Mouse (Mus musculus): Measurements from ENCODE around the gene Palm3. TPM values are rescaled to one million over a fixed set of nuclear protein-coding genes. Genes with fewer than 3 reads are reported as not detected.

Palm3 gene
- polyA plus RNA-seq, 1 experiment from 2014 or later: 6.5 TPM

- no peaks in the 10 kb centered on the region for H3K36me3 ChIP-seq (ENCODE audit: control insufficient read depth, insufficient read depth, low read length)
- H3K9me3 ChIP-seq (ENCODE audit: control insufficient read depth, low read length): no peaks in the 10 kb centered on the region
- ATAC-seq (ENCODE audit: low read depth): peak; percentile 97
- WGBS: under 1% methylated on average over 51 of the region's 51 CpGs
- no peaks in the 10 kb centered on the region for H3K27me3 ChIP-seq (ENCODE audit: control insufficient read depth, insufficient read depth, low read depth, low read length)
- H3K4me3 ChIP-seq (ENCODE audit: low read length): peak within 1 kb of the TSS; percentile 89
- peaks cover 26% of the 10 kb centered on the region for H3K4me1 ChIP-seq (replicated peaks; ENCODE audit: control insufficient read depth, insufficient read depth, low read length)
- H3K9ac ChIP-seq (ENCODE audit: low read length): peak within 1 kb of the TSS; percentile 91
- H3K4me2 ChIP-seq (ENCODE audit: low read depth, low read length): peak within 1 kb of the TSS; percentile 61
- peak within 1 kb of the TSS; percentile 98 for H3K27ac ChIP-seq (ENCODE audit: low read length)
Measured at GRCm38 (mm10) chr8:84066291-84066930, 45.1 kb downstream of the Palm3 start, which contains the start of gene Rfx1. TSS of gene Rfx1 (plus strand) at chr8:84066834.

GRCm38 (mm10) chr8:84067047-84067573 is 45.8 kb downstream of the Palm3 start:
- H3K27ac ChIP-seq (ENCODE audit: low read length): peak overlapping the region; percentile 98
- WGBS: under 1% methylated on average over 44 of the region's 58 CpGs

GRCm38 (mm10) chr8:84067911-84068310 is 46.6 kb downstream of the Palm3 start:
- peak overlapping the region; percentile 45 for H3K4me2 ChIP-seq (ENCODE audit: low read depth, low read length)
- no peaks in the 10 kb centered on the region for H3K9me3 ChIP-seq (ENCODE audit: control insufficient read depth, low read length)
- H3K36me3 ChIP-seq (ENCODE audit: control insufficient read depth, insufficient read depth, low read length): no peaks in the 10 kb centered on the region
- peak overlapping the region; percentile 89 for H3K4me3 ChIP-seq (ENCODE audit: low read length)
- ATAC-seq (ENCODE audit: low read depth): no peak
- no peak overlapping the region for H3K27ac ChIP-seq (ENCODE audit: low read length)
- WGBS: 72% methylated on average over 7 of the region's 7 CpGs
- H3K9ac ChIP-seq (ENCODE audit: low read length): peak overlapping the region; percentile 1; the same call in 1 of the 2 replicates
- H3K4me1 ChIP-seq (replicated peaks; ENCODE audit: control insufficient read depth, insufficient read depth, low read length): peaks cover 26% of the 10 kb centered on the region
- H3K27me3 ChIP-seq (ENCODE audit: control insufficient read depth, insufficient read depth, low read depth, low read length): no peaks in the 10 kb centered on the region

More at GRCm38 (mm10) chr8:84067047-84067573, 45.8 kb downstream of the Palm3 start:
- no peaks in the 10 kb centered on the region for H3K9me3 ChIP-seq (ENCODE audit: control insufficient read depth, low read length)
- H3K4me2 ChIP-seq (ENCODE audit: low read depth, low read length): peak overlapping the region; percentile 45
- H3K4me3 ChIP-seq (ENCODE audit: low read length): peak overlapping the region; percentile 89
- H3K27me3 ChIP-seq (ENCODE audit: control insufficient read depth, insufficient read depth, low read depth, low read length): no peaks in the 10 kb centered on the region
- H3K36me3 ChIP-seq (ENCODE audit: control insufficient read depth, insufficient read depth, low read length): no peaks in the 10 kb centered on the region
- peaks cover 26% of the 10 kb centered on the region for H3K4me1 ChIP-seq (replicated peaks; ENCODE audit: control insufficient read depth, insufficient read depth, low read length)
- H3K9ac ChIP-seq (ENCODE audit: low read length): peak overlapping the region; percentile 91
- ATAC-seq (ENCODE audit: low read depth): peak; percentile 75

- H3K27ac ChIP-seq (ENCODE audit: low read length): 0 out of 2 replicates have a peak overlapping the region, but pooled peaks have one; percentile 15
- no peaks in the 10 kb centered on the region for H3K27me3 ChIP-seq (ENCODE audit: control insufficient read depth, insufficient read depth, low read depth, low read length)
- H3K9ac ChIP-seq (ENCODE audit: low read length): no peak overlapping the region
- peak overlapping the region; percentile 45; the same call in 1 of the 2 replicates for H3K4me2 ChIP-seq (ENCODE audit: low read depth, low read length)
- no peaks in the 10 kb centered on the region for H3K36me3 ChIP-seq (ENCODE audit: control insufficient read depth, insufficient read depth, low read length)
- 32% methylated on average over 12 of the region's 12 CpGs for WGBS
- no peak overlapping the region for H3K4me3 ChIP-seq (ENCODE audit: low read length)
- no peaks in the 10 kb centered on the region for H3K9me3 ChIP-seq (ENCODE audit: control insufficient read depth, low read length)
- no peak for ATAC-seq (ENCODE audit: low read depth)
- peaks cover 26% of the 10 kb centered on the region for H3K4me1 ChIP-seq (replicated peaks; ENCODE audit: control insufficient read depth, insufficient read depth, low read length)
Measured at GRCm38 (mm10) chr8:84068316-84069035, 47.2 kb downstream of the Palm3 start.

- 23% methylated on average over 1 of the region's 1 CpGs for WGBS
- H3K36me3 ChIP-seq (ENCODE audit: control insufficient read depth, insufficient read depth, low read length): no peaks in the 10 kb centered on the region
- H3K27me3 ChIP-seq (ENCODE audit: control insufficient read depth, insufficient read depth, low read depth, low read length): no peaks in the 10 kb centered on the region
- no peak for ATAC-seq (ENCODE audit: low read depth)
- H3K4me2 ChIP-seq (ENCODE audit: low read depth, low read length): no peak overlapping the region
- H3K9ac ChIP-seq (ENCODE audit: low read length): no peak overlapping the region
- no peak overlapping the region for H3K4me3 ChIP-seq (ENCODE audit: low read length)
- peaks cover 26% of the 10 kb centered on the region for H3K4me1 ChIP-seq (replicated peaks; ENCODE audit: control insufficient read depth, insufficient read depth, low read length)
- no peaks in the 10 kb centered on the region for H3K9me3 ChIP-seq (ENCODE audit: control insufficient read depth, low read length)
- H3K27ac ChIP-seq (ENCODE audit: low read length): 0 out of 2 replicates have a peak overlapping the region, but pooled peaks have one; percentile 15
Measured at GRCm38 (mm10) chr8:84069169-84069568, 47.9 kb downstream of the Palm3 start.

- WGBS: 57% methylated on average over 2 of the region's 2 CpGs
- ATAC-seq (ENCODE audit: low read depth): no peak
- Histone ChIP-seq H3K27me3 (ENCODE audit: control insufficient read depth, insufficient read depth, low read depth, low read length) (no peaks in the 10 kb centered on the region), H3K36me3 (ENCODE audit: control insufficient read depth, insufficient read depth, low read length) (no peaks in the 10 kb centered on the region), H3K9me3 (ENCODE audit: control insufficient read depth, low read length) (no peaks in the 10 kb centered on the region), H3K4me3 (ENCODE audit: low read length) (no peak overlapping the region), H3K9ac (ENCODE audit: low read length) (no peak overlapping the region), H3K4me2 (ENCODE audit: low read depth, low read length) (no peak overlapping the region), H3K27ac (ENCODE audit: low read length) (no peak overlapping the region), H3K4me1 (replicated peaks; ENCODE audit: control insufficient read depth, insufficient read depth, low read length) (peaks cover 26% of the 10 kb centered on the region)
Measured at GRCm38 (mm10) chr8:84069750-84070149, 48.5 kb downstream of the Palm3 start.

GRCm38 (mm10) chr8:84070241-84070640 is 49.0 kb downstream of the Palm3 start:
- Histone ChIP-seq H3K9ac (ENCODE audit: low read length) (no peak overlapping the region), H3K9me3 (ENCODE audit: control insufficient read depth, low read length) (no peaks in the 10 kb centered on the region), H3K36me3 (ENCODE audit: control insufficient read depth, insufficient read depth, low read length) (peaks cover 4% of the 10 kb centered on the region; the same call in 1 of the 2 replicates), H3K4me3 (ENCODE audit: low read length) (no peak overlapping the region), H3K4me2 (ENCODE audit: low read depth, low read length) (no peak overlapping the region), H3K4me1 (replicated peaks; ENCODE audit: control insufficient read depth, insufficient read depth, low read length) (peaks cover 26% of the 10 kb centered on the region), H3K27ac (ENCODE audit: low read length) (no peak overlapping the region), H3K27me3 (ENCODE audit: control insufficient read depth, insufficient read depth, low read depth, low read length) (no peaks in the 10 kb centered on the region)
- no peak for ATAC-seq (ENCODE audit: low read depth)
- 74% methylated on average over 5 of the region's 5 CpGs for WGBS

GRCm38 (mm10) chr8:84070667-84071066 is 49.4 kb downstream of the Palm3 start:
- no peak overlapping the region for H3K9ac ChIP-seq (ENCODE audit: low read length)
- H3K9me3 ChIP-seq (ENCODE audit: control insufficient read depth, low read length): no peaks in the 10 kb centered on the region
- peaks cover 4% of the 10 kb centered on the region; the same call in 1 of the 2 replicates for H3K36me3 ChIP-seq (ENCODE audit: control insufficient read depth, insufficient read depth, low read length)
- 78% methylated on average over 2 of the region's 2 CpGs for WGBS
- no peak overlapping the region for H3K4me3 ChIP-seq (ENCODE audit: low read length)
- ATAC-seq (ENCODE audit: low read depth): no peak
- H3K4me1 ChIP-seq (replicated peaks; ENCODE audit: control insufficient read depth, insufficient read depth, low read length): peaks cover 26% of the 10 kb centered on the region
- H3K27ac ChIP-seq (ENCODE audit: low read length): no peak overlapping the region
- H3K4me2 ChIP-seq (ENCODE audit: low read depth, low read length): no peak overlapping the region
- H3K27me3 ChIP-seq (ENCODE audit: control insufficient read depth, insufficient read depth, low read depth, low read length): no peaks in the 10 kb centered on the region

- no peak for ATAC-seq (ENCODE audit: low read depth)
- Histone ChIP-seq H3K4me3 (ENCODE audit: low read length) (no peak overlapping the region), H3K9ac (ENCODE audit: low read length) (no peak overlapping the region), H3K27ac (ENCODE audit: low read length) (no peak overlapping the region), H3K36me3 (ENCODE audit: control insufficient read depth, insufficient read depth, low read length) (peaks cover 4% of the 10 kb centered on the region; the same call in 1 of the 2 replicates), H3K27me3 (ENCODE audit: control insufficient read depth, insufficient read depth, low read depth, low read length) (no peaks in the 10 kb centered on the region), H3K4me1 (replicated peaks; ENCODE audit: control insufficient read depth, insufficient read depth, low read length) (peaks cover 26% of the 10 kb centered on the region), H3K4me2 (ENCODE audit: low read depth, low read length) (no peak overlapping the region), H3K9me3 (ENCODE audit: control insufficient read depth, low read length) (no peaks in the 10 kb centered on the region)
- 54% methylated on average over 3 of the region's 3 CpGs for WGBS
Measured at GRCm38 (mm10) chr8:84071921-84072320, 50.6 kb downstream of the Palm3 start.
